Mouse (Mus musculus) layer of hippocampus, adult 2 months (tissue): ENCODE data around the gene Sipa1l2. TPM values are rescaled to one million over a fixed set of nuclear protein-coding genes. Genes with fewer than 3 reads are reported as not detected.
A peak's percentile ranks its signal among the peaks of the same experiment; 100 is the strongest.
"Not testable (repeated sequence)": the region's sequence is repeated elsewhere in the genome, so short reads cannot be mapped to it uniquely, and the experiment has no call there.

Experiments used
- DNase-seq, 2 experiments: peaks; one replicate each; pipeline ENCODE4 v3.0.0; 2022; ENCODE audit warnings: low spot score in 2 of 2
- H3K27ac ChIP-seq: fragments of 200-600 bp; 2 replicates; pipeline ENCODE4 v1.8.1; 2022
- H3K4me3 ChIP-seq: fragments of 200-600 bp; 2 replicates; pipeline ENCODE4 v1.8.1; 2022; ENCODE audit warnings: mild to moderate bottlenecking
- CTCF ChIP-seq: fragments of 200-600 bp; conservative IDR thresholded peaks from 2 replicates; pipeline ENCODE4 v1.8.1; 2022; ENCODE audit warnings: antibody characterized with exemption, mild to moderate bottlenecking, moderate library complexity
- total RNA-seq, 2 experiments: library from RNA; stranded (reverse); gene quantifications; 2 replicates each; pipeline ENCODE4 v1.2.3; 2021

Gene Sipa1l2
- total RNA-seq, 2 experiments from 2014 or later: 69.5 to 72.1 TPM

GRCm38 (mm10) chr8:125524479-125524878, 45.1 kb downstream of the Sipa1l2 start:
- no peak overlapping the region for H3K4me3 ChIP-seq

DNA sequence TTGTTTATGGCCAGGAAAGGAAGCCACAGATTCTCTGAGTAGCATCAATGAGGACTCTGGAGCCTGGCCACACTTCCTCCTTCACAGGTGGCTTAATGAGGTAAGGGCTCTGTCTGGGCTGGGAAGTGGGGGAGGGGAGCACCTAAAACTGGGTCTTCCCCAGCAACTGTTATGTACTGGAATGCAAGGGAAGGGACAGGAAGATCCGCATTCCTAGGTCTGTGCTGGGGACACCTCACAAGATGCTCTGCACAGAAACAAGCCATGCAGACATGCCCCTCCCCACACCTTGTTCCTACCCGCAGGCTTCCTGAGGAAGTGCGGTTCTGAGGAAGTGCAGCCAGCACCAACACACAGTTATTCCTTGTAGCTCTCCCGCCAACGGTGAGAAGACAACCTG, 46.4 kb downstream of the Sipa1l2 start:
- TF ChIP-seq CTCF: no peak
- DNase-seq: no peak
- no peak overlapping the region for H3K27ac ChIP-seq
- no peak overlapping the region for H3K4me3 ChIP-seq

More at GRCm38 (mm10) chr8:125524479-125524878, 45.1 kb downstream of the Sipa1l2 start:
- DNase-seq: no peak
- no peak overlapping the region for H3K27ac ChIP-seq
- no peak for TF ChIP-seq CTCF

DNA sequence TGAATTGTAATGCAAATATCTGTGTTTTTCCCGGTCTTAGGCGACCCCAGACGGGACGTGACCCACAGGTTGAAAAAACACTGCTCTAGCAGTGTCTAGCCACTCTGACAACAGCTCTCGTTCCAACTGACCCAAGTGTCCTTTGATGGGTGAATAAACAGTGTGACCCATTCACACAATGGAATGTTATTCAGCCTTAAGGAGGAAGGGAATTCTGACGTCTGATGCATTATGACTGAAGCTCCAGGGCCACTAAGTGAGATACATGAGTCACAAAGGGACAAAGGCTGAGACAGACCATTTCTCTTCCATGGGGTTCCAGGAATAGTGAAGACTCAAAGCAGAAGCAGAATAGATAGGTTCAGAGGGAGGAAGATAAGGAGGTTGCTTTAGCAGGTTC, 47.5 kb downstream of the Sipa1l2 start:
- TF ChIP-seq CTCF: no peak
- DNase-seq: no peak
- no peak overlapping the region for H3K27ac ChIP-seq
- H3K4me3 ChIP-seq: no peak overlapping the region

DNA sequence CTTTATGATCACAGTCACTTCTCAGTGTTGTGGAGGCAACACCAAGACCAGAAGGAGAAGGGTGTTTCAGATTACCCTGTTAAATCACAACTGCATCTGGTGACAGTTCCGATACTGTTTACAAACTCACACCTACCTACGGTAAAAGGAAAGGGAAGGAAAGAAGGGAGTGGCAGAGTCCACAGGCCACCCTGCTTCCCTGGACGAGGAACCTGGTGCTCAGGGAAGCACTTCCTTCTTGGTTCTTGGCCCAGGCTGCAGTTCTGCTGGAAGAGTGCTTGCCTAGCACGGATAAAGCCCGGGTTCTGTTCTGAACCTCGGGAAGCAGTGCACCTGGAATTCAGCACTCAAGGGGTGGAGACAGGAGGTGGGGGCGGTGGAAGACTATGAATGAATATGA, 48.5 kb downstream of the Sipa1l2 start:
- TF ChIP-seq CTCF: no peak
- DNase-seq: no peak
- H3K4me3 ChIP-seq: no peak overlapping the region
- no peak overlapping the region for H3K27ac ChIP-seq

DNA sequence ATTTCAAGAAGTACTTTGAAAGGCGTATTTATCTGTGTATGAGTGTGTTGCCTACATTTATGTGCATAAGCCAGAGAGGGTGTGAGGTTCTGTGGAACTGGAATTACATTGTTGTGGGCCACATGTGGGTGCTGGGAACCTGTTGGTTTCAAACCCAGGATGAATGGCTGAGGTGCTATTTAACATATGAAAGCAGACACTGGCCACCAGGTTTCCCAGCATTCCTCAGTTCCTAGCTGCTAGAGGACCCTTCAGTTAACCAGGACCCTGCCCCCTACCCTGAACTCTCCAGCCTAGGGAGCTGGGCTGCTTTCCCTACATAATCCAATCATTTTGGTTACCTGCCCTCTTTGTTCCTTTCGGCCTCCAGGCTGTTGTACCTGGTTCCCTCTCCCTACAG, 49.3 kb downstream of the Sipa1l2 start:
- H3K27ac ChIP-seq, H3K4me3 ChIP-seq, DNase-seq: not testable (repeated sequence)

- Histone ChIP-seq H3K4me3 (no peak overlapping the region), H3K27ac (0 out of 2 replicates have a peak overlapping the region, but pooled peaks have one; percentile 18)
- DNase-seq: no peak
- TF ChIP-seq CTCF: no peak
Measured at GRCm38 (mm10) chr8:125518951-125519350, 50.7 kb downstream of the Sipa1l2 start.

- no peak for TF ChIP-seq CTCF
Measured at GRCm38 (mm10) chr8:125518301-125518700, 51.3 kb downstream of the Sipa1l2 start.

DNA sequence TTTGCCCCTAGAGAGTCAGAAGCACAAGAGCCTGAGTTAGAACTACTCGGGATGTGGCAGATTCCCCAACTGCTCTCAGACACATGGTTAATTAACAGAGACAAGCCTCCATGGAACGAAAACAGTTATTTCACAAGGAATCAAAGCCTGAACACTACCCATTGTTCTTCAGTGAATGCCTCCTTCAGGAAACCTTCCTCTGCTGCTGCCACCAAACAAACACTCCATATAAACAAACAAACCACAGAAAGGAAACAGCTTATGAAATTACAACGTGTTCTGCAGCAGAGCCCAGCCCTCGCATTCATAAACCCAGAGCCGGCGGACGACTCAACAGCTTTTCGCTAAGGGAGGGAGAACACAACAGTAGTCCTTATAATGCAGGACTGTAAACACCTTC, 52.2 kb downstream of the Sipa1l2 start:
- Histone ChIP-seq H3K4me3 (no peak overlapping the region), H3K27ac (peak overlapping the region; percentile 46)
- no peak for TF ChIP-seq CTCF
- DNase-seq: no peak

More at GRCm38 (mm10) chr8:125518301-125518700, 51.3 kb downstream of the Sipa1l2 start:
- Histone ChIP-seq H3K27ac (peak overlapping the region; percentile 46; the same call in 1 of the 2 replicates), H3K4me3 (no peak overlapping the region)
- no peak for DNase-seq

GRCm38 (mm10) chr8:125516115-125516905, 53.3 kb downstream of the Sipa1l2 start:
- no peak for TF ChIP-seq CTCF

DNA sequence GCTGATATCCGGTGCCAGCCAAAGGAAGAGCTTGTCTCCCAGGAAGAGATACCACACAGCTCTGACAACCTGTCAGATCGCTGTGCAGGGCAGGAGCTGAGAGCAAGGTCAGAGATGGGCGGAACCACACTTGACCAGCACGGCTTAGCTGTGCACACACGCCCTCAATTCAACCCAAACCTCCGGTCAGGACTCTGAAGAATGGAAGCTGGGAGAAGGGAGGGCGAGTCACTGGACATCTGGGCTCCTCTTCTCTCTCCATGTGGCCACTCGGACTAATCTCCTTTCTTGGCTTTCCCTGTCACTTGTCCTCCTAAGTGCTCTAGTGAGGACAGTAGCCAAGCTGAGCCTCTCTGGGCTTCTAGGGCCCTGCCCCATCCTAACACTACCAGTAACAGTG, 53.9 kb downstream of the Sipa1l2 start:
- H3K27ac ChIP-seq: no peak overlapping the region
- DNase-seq: no peak
- TF ChIP-seq CTCF: no peak
- H3K4me3 ChIP-seq: no peak overlapping the region

More at GRCm38 (mm10) chr8:125516115-125516905, 53.3 kb downstream of the Sipa1l2 start:
- DNase-seq: no peak
- Histone ChIP-seq H3K27ac (no peak overlapping the region), H3K4me3 (no peak overlapping the region)

DNA sequence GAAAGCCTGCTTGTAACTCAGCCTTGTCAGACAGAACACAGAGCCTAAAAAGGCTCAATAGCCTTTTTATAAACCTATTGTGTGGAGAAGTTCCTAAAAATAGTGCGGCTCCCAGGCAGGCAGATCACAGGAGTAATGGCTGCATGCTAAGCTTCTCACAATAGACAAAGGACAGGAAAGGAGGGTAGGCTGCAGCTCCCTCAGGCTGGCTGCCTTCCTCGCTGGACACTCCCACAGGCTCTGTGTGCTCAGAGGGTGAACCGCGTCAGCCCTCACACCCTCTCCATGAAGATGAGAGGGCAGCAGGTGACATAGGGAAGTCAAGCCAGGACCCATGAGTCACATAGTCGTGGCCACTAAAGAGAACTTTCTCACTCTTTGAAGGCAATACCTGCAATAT, 55.7 kb downstream of the Sipa1l2 start:
- Histone ChIP-seq H3K27ac (peak overlapping the region; percentile 72), H3K4me3 (no peak overlapping the region)
- no peak for DNase-seq
- no peak for TF ChIP-seq CTCF

- no peak overlapping the region for H3K4me3 ChIP-seq
- no peak for DNase-seq
- TF ChIP-seq CTCF: no peak
- peak overlapping the region; percentile 72 for H3K27ac ChIP-seq
Measured at GRCm38 (mm10) chr8:125513242-125513866, 56.3 kb downstream of the Sipa1l2 start.

GRCm38 (mm10) chr8:125512561-125512960, 57.0 kb downstream of the Sipa1l2 start:
- Histone ChIP-seq H3K27ac (no peak overlapping the region), H3K4me3 (no peak overlapping the region)
- no peak for DNase-seq
- no peak for TF ChIP-seq CTCF
